Mouse (Mus musculus) forebrain, embryonic 11.5 days (tissue): ENCODE measurements around the gene Fcgrt. TPM values are rescaled to one million over a fixed set of nuclear protein-coding genes. Genes with fewer than 3 reads are reported as not detected.
"Not testable (repeated sequence)": the region's sequence is repeated elsewhere in the genome, so short reads cannot be mapped to it uniquely, and the experiment has no call there.

ENCODE experiments used
- ATAC-seq: fragments of 200-750 bp; cut with Nextera tagmentation; replicated peaks from 2 replicates; pipeline ENCODE4 v1.8.0; 2017; ENCODE audit warnings: moderate TSS enrichment; ENCODE audit not compliant: low FRiP score
- DNase-seq: peaks from one replicate; pipeline ENCODE4 v3.0.0-alpha.2; 2017; ENCODE audit warnings: low spot score
- H3K27ac ChIP-seq: fragments of 300-500 bp; sonication (generic); 2 replicates; pipeline ENCODE4 v1.5.1; 2014; ENCODE audit warnings: low read depth, low read length
- H3K27me3 ChIP-seq: fragments of 300-500 bp; sonication (generic); 2 replicates; pipeline ENCODE4 v1.6.1; 2014; ENCODE audit warnings: mild to moderate bottlenecking, low read length, mixed read lengths; ENCODE audit not compliant: control insufficient read depth, insufficient read depth
- H3K36me3 ChIP-seq: fragments of 300-500 bp; sonication (generic); 2 replicates; pipeline ENCODE4 v1.6.1; 2014; ENCODE audit warnings: mild to moderate bottlenecking, low read length, moderate library complexity, mixed read lengths; ENCODE audit not compliant: control insufficient read depth, insufficient read depth
- H3K4me1 ChIP-seq: fragments of 300-500 bp; sonication (generic); replicated peaks from 2 replicates; pipeline ENCODE4 v1.6.1; 2014; ENCODE audit warnings: low read length, mixed read lengths; ENCODE audit not compliant: control insufficient read depth, insufficient read depth
- H3K4me2 ChIP-seq: fragments of 300-500 bp; sonication (generic); 2 replicates; pipeline ENCODE4 v1.6.1; 2014; ENCODE audit warnings: low read depth, mild to moderate bottlenecking, low read length, moderate library complexity, mixed read lengths; ENCODE audit not compliant: severe bottlenecking
- H3K4me3 ChIP-seq: fragments of 300-500 bp; sonication (generic); 2 replicates; pipeline ENCODE4 v1.5.1; 2014; ENCODE audit warnings: low read depth, low read length
- H3K9ac ChIP-seq: fragments of 300-500 bp; sonication (generic); 2 replicates; pipeline ENCODE4 v1.6.1; 2014; ENCODE audit warnings: low read length
- H3K9me3 ChIP-seq: fragments of 300-500 bp; sonication (generic); 2 replicates; pipeline ENCODE4 v1.6.1; 2016; ENCODE audit warnings: low read length, mixed read lengths; ENCODE audit not compliant: control insufficient read depth
- WGBS: fragments of 180-500 bp; shearing (Covaris S2); extraction: QIAGEN DNeasy Blood & Tissue Kit; methylation state at CpG from one replicate; pipeline ENCODE4 v1.1.7; 2014; 5-methylcytosine and 5-hydroxymethylcytosine counted together
- polyA plus RNA-seq: library from polyadenylated mRNA; unstranded; fragments of >200 nt; fragmentation: Nextera tagmentation; extraction: Ambion mirVana; gene quantifications from 2 replicates; pipeline ENCODE4 v1.2.1, GENCODE M21; 2014

The Fcgrt gene
- polyA plus RNA-seq, 1 experiment from 2014 or later, result 7.1 TPM

DNA sequence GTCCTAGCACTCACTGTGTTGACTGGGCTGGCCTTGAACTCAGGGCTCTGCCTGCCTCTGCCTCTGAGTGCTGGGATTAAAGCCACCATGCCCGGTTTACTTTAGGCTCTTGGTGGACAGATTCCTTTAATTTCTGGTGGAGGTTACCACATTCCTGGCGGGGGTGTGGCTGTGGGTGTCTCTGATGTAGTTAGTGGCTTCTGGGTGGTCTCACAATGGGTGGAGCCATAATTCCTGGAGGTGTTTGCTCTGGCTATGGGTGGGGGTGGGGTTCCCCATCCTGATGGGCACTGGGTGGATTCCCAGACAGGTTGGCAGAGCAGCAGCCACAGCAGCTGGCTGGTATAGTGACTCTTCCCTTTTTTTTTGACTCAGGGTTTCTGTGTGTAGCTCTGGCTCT lies 8.3 kb upstream of the Fcgrt start:
- ATAC-seq, result no peak
- no peak overlapping the region for H3K4me3 ChIP-seq
- no peak for DNase-seq
- H3K4me1 ChIP-seq, result no peaks in the 10 kb centered on the region
- H3K36me3 ChIP-seq, result no peaks in the 10 kb centered on the region
- H3K4me2 ChIP-seq, result no peak overlapping the region
- no peaks in the 10 kb centered on the region for H3K9me3 ChIP-seq
- no peak overlapping the region for H3K27ac ChIP-seq
- no peak overlapping the region for H3K9ac ChIP-seq
- WGBS, result 57% methylated on average over 2 of the region's 2 CpGs
- H3K27me3 ChIP-seq, result no peaks in the 10 kb centered on the region

DNA sequence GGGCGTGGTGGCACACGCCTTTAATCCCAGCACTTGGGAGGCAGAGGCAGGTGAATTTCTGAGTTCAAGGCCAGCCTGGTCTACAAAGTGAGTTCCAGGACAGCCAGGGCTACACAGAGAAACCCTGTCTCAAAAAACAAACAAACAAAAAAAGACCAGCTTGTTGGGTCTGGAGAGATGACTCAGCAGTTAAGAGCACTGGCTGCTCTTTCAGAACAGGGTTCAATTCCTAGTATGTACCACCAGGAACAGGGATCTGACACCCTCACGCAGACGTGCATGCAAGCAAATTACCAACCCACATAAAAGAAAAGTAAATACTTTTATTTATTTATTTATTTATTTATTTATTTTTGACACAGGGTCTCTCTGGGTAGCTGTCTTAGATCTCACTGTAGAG lies 6.4 kb upstream of the Fcgrt start:
- H3K27ac ChIP-seq, H3K9ac ChIP-seq, DNase-seq, H3K4me2 ChIP-seq, H3K4me1 ChIP-seq, H3K4me3 ChIP-seq, H3K9me3 ChIP-seq, ATAC-seq, H3K27me3 ChIP-seq, H3K36me3 ChIP-seq: not testable (repeated sequence)
- 82% methylated on average over 4 of the region's 4 CpGs for WGBS

DNA sequence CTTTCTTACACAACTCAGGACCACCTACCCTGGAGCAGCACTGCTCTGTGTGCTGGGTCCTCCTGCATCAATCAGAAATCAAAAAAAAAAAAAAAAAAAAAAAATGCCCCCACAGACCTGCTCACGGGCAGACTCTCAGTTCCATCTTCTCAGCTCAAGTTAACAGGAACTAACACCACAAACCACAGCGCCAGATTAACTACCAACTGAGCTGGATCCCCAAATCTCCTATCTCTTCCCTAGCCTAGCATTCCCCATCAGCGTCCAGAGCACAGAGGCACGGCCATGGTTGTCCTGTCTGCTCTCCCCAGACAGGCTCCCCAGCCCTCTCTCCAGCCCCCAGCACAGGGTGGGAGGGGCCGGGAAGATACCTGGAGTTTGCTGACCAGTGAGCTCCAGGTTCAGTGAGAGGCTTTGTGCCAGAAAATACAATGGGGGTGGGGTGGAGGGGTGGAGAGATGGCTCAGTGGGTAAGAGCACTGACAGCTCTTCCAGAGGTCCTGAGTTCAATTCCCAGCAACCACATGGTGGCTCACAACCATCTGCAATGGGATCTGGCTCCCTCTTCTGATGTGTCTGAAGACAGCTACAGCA lies 3.5 kb upstream of the Fcgrt start:
- H3K9me3 ChIP-seq, result no peaks in the 10 kb centered on the region
- no peak for ATAC-seq
- no peaks in the 10 kb centered on the region for H3K36me3 ChIP-seq
- H3K27me3 ChIP-seq, result no peaks in the 10 kb centered on the region
- no peak for DNase-seq
- no peaks in the 10 kb centered on the region for H3K4me1 ChIP-seq
- WGBS, result 70% methylated on average over 5 of the region's 5 CpGs
- H3K4me3 ChIP-seq, result no peak overlapping the region
- H3K27ac ChIP-seq, result no peak overlapping the region
- no peak overlapping the region for H3K4me2 ChIP-seq
- no peak overlapping the region for H3K9ac ChIP-seq

DNA sequence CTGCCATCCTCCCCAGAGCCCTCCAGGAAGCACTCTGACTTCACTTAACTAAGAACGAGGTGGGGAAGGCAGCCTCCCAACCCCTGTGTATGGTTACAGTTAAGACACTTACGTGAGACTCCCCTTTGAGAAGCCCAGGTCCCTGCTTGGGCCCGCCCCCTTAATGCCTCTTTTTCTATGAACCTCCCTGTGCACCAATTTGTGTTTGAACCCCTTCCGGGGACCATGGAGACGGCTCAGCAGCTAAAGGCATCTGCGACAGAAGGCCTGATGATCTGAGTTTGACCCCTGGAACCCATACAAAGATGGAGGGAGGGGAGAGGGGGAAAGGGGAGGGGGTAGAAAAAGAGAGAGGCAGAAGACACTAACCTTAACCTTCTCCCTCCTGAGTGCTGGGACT lies 2.8 kb upstream of the Fcgrt start:
- H3K36me3 ChIP-seq, result no peaks in the 10 kb centered on the region
- 44% methylated on average over 6 of the region's 6 CpGs for whole genome bisulfite sequencing
- no peaks in the 10 kb centered on the region for H3K9me3 ChIP-seq
- no peak for DNase-seq
- H3K4me2 ChIP-seq, result no peak overlapping the region
- H3K27me3 ChIP-seq, result no peaks in the 10 kb centered on the region
- H3K4me3 ChIP-seq, result no peak overlapping the region
- ATAC-seq, result no peak
- H3K9ac ChIP-seq, result no peak overlapping the region; the same call in 1 of the 2 replicates
- H3K4me1 ChIP-seq, result no peaks in the 10 kb centered on the region
- no peak overlapping the region for H3K27ac ChIP-seq

DNA sequence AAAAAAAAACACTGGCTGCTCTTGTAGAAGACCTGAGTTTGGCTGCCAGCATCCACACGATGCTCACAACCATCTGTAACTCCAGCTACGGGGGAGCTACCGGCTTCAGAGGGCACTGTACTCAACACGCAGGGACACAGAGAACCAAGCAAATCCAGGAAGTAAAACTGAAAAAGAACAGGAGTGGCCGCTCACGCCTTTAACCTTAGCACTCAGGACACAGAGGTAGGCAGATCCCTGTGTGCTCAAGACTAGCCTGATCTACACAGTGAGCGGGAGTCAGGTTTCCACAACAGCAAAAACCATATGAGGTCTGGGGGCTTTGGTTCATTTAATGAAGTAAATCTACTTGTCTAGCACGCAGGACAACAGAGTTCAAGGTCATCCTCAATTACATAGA lies 1.8 kb upstream of the Fcgrt start:
- H3K36me3 ChIP-seq, result no peaks in the 10 kb centered on the region
- H3K27ac ChIP-seq, result no peak overlapping the region
- H3K4me2 ChIP-seq, result no peak overlapping the region
- no peak overlapping the region for H3K9ac ChIP-seq
- DNase-seq (no peak), ATAC-seq (no peak)
- no peaks in the 10 kb centered on the region for H3K4me1 ChIP-seq
- 82% methylated on average over 8 of the region's 8 CpGs for WGBS
- no peaks in the 10 kb centered on the region for H3K27me3 ChIP-seq
- H3K9me3 ChIP-seq, result no peaks in the 10 kb centered on the region
- no peak overlapping the region for H3K4me3 ChIP-seq

DNA sequence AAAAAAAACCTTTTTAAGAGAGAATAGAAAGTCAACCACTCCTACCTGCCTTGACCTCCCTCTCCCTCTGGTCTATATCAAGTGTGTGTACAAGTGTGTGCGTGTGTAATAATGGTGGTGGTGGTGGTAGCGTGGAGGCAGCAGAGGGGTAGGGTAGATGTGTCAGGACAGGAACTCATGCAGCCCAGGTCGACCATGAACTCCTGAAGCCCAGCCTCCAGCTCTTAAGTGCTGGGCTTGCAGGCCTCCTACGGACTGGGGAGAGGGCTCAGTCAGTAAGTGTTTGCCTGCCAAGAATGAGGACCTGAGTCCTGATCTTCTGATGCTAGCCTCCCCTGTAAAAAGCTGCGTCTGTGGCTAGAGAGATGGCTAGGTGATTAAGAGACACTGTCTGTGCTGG lies 1.3 kb upstream of the Fcgrt start:
- no peak overlapping the region for H3K9ac ChIP-seq
- no peak overlapping the region for H3K27ac ChIP-seq
- 84% methylated on average over 5 of the region's 5 CpGs for WGBS
- no peak overlapping the region for H3K4me3 ChIP-seq
- H3K9me3 ChIP-seq, result no peaks in the 10 kb centered on the region
- H3K4me1 ChIP-seq, result no peaks in the 10 kb centered on the region
- no peaks in the 10 kb centered on the region for H3K27me3 ChIP-seq
- no peak overlapping the region for H3K4me2 ChIP-seq
- ATAC-seq, result no peak
- no peaks in the 10 kb centered on the region for H3K36me3 ChIP-seq
- DNase-seq, result no peak

DNA sequence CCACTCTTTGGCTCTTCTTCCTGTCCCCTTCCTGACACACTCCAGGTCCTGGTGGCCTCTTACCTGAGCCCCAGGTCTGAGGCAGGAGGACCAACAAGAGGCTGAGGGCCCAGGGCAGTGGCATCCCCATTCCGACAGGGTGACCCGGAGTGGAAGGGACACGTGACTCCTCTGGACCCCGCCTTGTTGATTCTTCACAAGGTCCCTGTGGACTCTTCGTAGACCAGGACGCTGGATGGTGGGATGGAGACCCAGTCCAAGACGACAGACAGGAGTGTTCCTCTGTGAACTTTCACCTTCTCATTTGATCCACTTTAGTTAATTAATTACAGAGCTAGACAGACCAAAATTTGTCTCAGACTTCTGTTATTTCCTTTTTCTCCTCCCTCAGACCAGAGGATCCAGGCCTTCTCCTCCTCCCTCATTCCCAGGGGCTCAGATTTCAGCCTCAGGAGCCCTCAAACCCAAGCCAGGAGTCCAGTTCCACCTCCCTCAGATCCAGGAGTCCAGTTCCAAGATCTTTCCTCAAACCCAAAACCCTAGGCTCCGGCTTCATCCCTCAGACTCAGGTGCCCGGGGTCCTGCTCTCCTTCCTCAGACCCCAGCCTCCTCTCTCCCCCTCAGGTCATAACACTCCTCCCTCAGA lies 588 bp downstream of the Fcgrt start:
- ATAC-seq (no peak), DNase-seq (no peak)
- Histone ChIP-seq H3K27ac (no peak overlapping the region), H3K4me1 (no peaks in the 10 kb centered on the region), H3K4me2 (no peak overlapping the region), H3K9ac (no peak overlapping the region), H3K9me3 (no peaks in the 10 kb centered on the region), H3K36me3 (no peaks in the 10 kb centered on the region), H3K27me3 (no peaks in the 10 kb centered on the region), H3K4me3 (no peak overlapping the region)
- WGBS, result 85% methylated on average over 9 of the region's 9 CpGs

DNA sequence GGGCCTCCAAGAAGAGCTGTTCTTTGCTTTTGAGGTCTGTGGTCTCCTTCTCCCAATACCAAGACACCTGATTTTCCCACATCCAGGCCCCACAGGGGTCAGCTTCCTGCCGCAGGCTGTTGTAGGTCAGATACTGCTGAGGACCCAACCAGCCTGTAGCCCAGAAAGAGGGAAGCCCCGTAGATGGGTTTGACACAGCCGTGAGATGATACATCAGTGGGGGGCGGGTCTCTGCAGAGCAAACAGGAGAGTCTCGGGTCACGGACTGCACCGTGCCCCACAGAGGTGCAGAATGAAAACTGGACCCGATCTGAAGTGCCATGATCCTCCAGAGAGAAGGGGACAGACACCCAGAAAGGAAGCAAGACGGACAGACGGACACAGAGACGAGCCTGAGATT lies 1.2 kb downstream of the Fcgrt start:
- 91% methylated on average over 11 of the region's 11 CpGs for WGBS
- no peak overlapping the region for H3K4me3 ChIP-seq
- no peak overlapping the region for H3K4me2 ChIP-seq
- no peaks in the 10 kb centered on the region for H3K4me1 ChIP-seq
- no peak overlapping the region for H3K9ac ChIP-seq
- no peaks in the 10 kb centered on the region for H3K27me3 ChIP-seq
- H3K9me3 ChIP-seq, result no peaks in the 10 kb centered on the region
- no peaks in the 10 kb centered on the region for H3K36me3 ChIP-seq
- DNase-seq (no peak), ATAC-seq (no peak)
- H3K27ac ChIP-seq, result no peak overlapping the region

DNA sequence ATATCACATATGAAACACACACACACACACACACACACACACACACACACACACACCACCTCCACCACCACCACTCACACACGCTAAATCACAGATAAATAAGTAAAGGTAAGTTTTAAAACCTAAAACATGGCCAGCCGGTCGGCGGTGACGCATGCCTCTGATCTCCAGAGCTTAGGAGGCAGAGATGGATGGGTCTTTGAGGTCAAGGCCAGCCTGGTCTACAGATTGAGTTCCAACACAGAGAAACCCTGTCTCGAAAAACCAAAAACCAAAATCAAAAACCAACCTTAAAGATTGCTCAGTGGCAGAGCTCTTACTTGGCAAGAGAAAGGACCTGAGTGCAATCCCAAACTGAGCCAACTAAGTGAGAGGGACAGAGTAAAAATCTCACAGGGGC lies 3.6 kb downstream of the Fcgrt start:
- H3K4me2 ChIP-seq, result no peak overlapping the region
- no peak overlapping the region for H3K4me3 ChIP-seq
- DNase-seq, result no peak
- H3K4me1 ChIP-seq, result no peaks in the 10 kb centered on the region
- 96% methylated on average over 6 of the region's 6 CpGs for WGBS
- ATAC-seq, result no peak
- H3K9me3 ChIP-seq, result no peaks in the 10 kb centered on the region
- no peaks in the 10 kb centered on the region for H3K27me3 ChIP-seq
- H3K36me3 ChIP-seq, result no peaks in the 10 kb centered on the region
- H3K9ac ChIP-seq, result no peak overlapping the region
- no peak overlapping the region for H3K27ac ChIP-seq
